Mouse (Mus musculus) lung, postnatal 0 days (tissue): Measurements from ENCODE around the gene Lrmda.

ENCODE experiments used
- CTCF ChIP-seq: IDR thresholded peaks from 2 replicates; pipeline ENCODE4 v1.5.1; 2016; ENCODE audit warnings: antibody characterized with exemption, mild to moderate bottlenecking
- EP300 ChIP-seq: IDR thresholded peaks from 2 replicates; pipeline ENCODE4 v1.6.1; 2016; ENCODE audit warnings: antibody characterized with exemption, mild to moderate bottlenecking, control low read depth

GRCm38 (mm10) chr14:22587958-22588296 is 568.4 kb downstream of the Lrmda start:
- TF ChIP-seq CTCF = no peak
- TF ChIP-seq EP300 = no peak
